Mouse (Mus musculus) MEL (cell line): ENCODE data around the gene Adam17. TPM values are rescaled to one million over a fixed set of nuclear protein-coding genes. Genes with fewer than 3 reads are reported as not detected.

Experiments used
- DNase-seq: peaks from one replicate; pipeline ENCODE4 v3.0.0; 2011; ENCODE audit warnings: low read depth, low spot score
- H3K27ac ChIP-seq: 2 replicates; pipeline ENCODE4 v1.5.1; 2012; ENCODE audit warnings: low read depth, mild to moderate bottlenecking, control low read depth, low read length, moderate library complexity; ENCODE audit not compliant: control insufficient read depth
- H3K27me3 ChIP-seq, 2 experiments: fragments of 150-350 bp in 1 of 2; sonication (generic) in 1 of 2; 2 replicates each; pipeline ENCODE4 v1.6.1; 2012; ENCODE audit warnings: low read length in 2 of 2, mild to moderate bottlenecking in 2 of 2, improper control_type of control experiment in 1 of 2, moderate library complexity in 1 of 2; ENCODE audit not compliant: insufficient read depth in 2 of 2, control insufficient read depth in 1 of 2
- H3K36me3 ChIP-seq, 2 experiments: 2 replicates each; pipeline ENCODE4 v1.6.1; 2012 to 2014; ENCODE audit warnings: low read length in 2 of 2, improper control_type of control experiment in 1 of 2, inconsistent platforms in 1 of 2, mild to moderate bottlenecking in 1 of 2; ENCODE audit not compliant: insufficient read depth in 2 of 2, control insufficient read depth in 1 of 2
- H3K4me1 ChIP-seq, 2 experiments: fragments of 150-350 bp in 1 of 2; sonication (generic) in 1 of 2; 2 replicates each; pipeline ENCODE4 v1.6.1; 2012; ENCODE audit warnings: low read length in 2 of 2, improper control_type of control experiment in 1 of 2, mild to moderate bottlenecking in 1 of 2; ENCODE audit not compliant: insufficient read depth in 2 of 2, control insufficient read depth in 1 of 2
- H3K4me3 ChIP-seq, 2 experiments: fragments of 150-350 bp in 1 of 2; sonication (generic) in 1 of 2; 2 replicates each; pipeline ENCODE4 v1.5.1; 2012; ENCODE audit warnings: low read depth in 2 of 2, low read length in 2 of 2, mild to moderate bottlenecking in 2 of 2, moderate library complexity in 2 of 2, control low read depth in 1 of 2, improper control_type of control experiment in 1 of 2; ENCODE audit not compliant: control insufficient read depth in 1 of 2, insufficient read depth in 1 of 2
- H3K79me2 ChIP-seq: 2 replicates; pipeline ENCODE4 v1.6.1; 2012; ENCODE audit warnings: mild to moderate bottlenecking, low read length, moderate library complexity; ENCODE audit not compliant: control insufficient read depth, poor library complexity, insufficient read depth
- H3K9ac ChIP-seq: 2 replicates; pipeline ENCODE4 v1.6.1; 2012; ENCODE audit warnings: low read depth, mild to moderate bottlenecking, control low read depth, low read length, moderate library complexity; ENCODE audit not compliant: control insufficient read depth, poor library complexity, severe bottlenecking
- H3K9me3 ChIP-seq: fragments of 150-350 bp; sonication (generic); replicated peaks from 2 replicates; pipeline ENCODE4 v1.6.1; 2012; ENCODE audit warnings: mild to moderate bottlenecking, low read length, improper control_type of control experiment, moderate library complexity; ENCODE audit not compliant: insufficient read depth
- BHLHE40 ChIP-seq: IDR thresholded peaks from 2 replicates; pipeline ENCODE4 v1.6.1; 2012; ENCODE audit warnings: low read depth, mild to moderate bottlenecking, inconsistent platforms, low read length, improper control_type of control experiment, borderline replicate concordance
- E2F4 ChIP-seq: IDR thresholded peaks from 2 replicates; pipeline ENCODE4 v1.6.1; 2011; ENCODE audit warnings: low read depth, low read length, improper control_type of control experiment, borderline replicate concordance
- EP300 ChIP-seq, 2 experiments: IDR thresholded peaks; 2 replicates each; pipeline ENCODE4 v1.6.1; 2011; ENCODE audit warnings: improper control_type of control experiment in 2 of 2, low read length in 2 of 2, low read depth in 1 of 2, mild to moderate bottlenecking in 1 of 2
- JUND ChIP-seq: IDR thresholded peaks from 2 replicates; pipeline ENCODE4 v1.6.1; 2011; ENCODE audit warnings: low read depth, mild to moderate bottlenecking, improper control_type of control experiment, low read length
- MAX ChIP-seq: IDR thresholded peaks from 2 replicates; pipeline ENCODE4 v1.6.1; 2011; ENCODE audit warnings: low read length, improper control_type of control experiment
- MAZ ChIP-seq: IDR thresholded peaks from 2 replicates; pipeline ENCODE4 v1.6.1; 2012; ENCODE audit warnings: low read depth, mild to moderate bottlenecking, inconsistent platforms, low read length, improper control_type of control experiment
- MYB ChIP-seq: IDR thresholded peaks from 2 replicates; pipeline ENCODE4 v1.6.1; 2011; ENCODE audit warnings: mild to moderate bottlenecking, low read depth, low read length, improper control_type of control experiment
- MYC ChIP-seq: IDR thresholded peaks from 2 replicates; pipeline ENCODE4 v1.6.1; 2011; ENCODE audit warnings: low read depth, mild to moderate bottlenecking, low read length, improper control_type of control experiment, moderate library complexity
- SIN3A ChIP-seq: IDR thresholded peaks from 2 replicates; pipeline ENCODE4 v1.6.1; 2012; ENCODE audit warnings: low read length, improper control_type of control experiment, inconsistent platforms
- SMC3 ChIP-seq: IDR thresholded peaks from 2 replicates; pipeline ENCODE4 v1.6.1; 2011; ENCODE audit warnings: low read depth, low read length, improper control_type of control experiment
- TAL1 ChIP-seq: IDR thresholded peaks from 2 replicates; pipeline ENCODE4 v1.6.1; 2012; ENCODE audit warnings: mild to moderate bottlenecking, inconsistent platforms, low read length, moderate library complexity, mixed read lengths
- TBP ChIP-seq: IDR thresholded peaks from 2 replicates; pipeline ENCODE4 v1.8.0; 2011; ENCODE audit warnings: low read depth, low read length, improper control_type of control experiment
- UBTF ChIP-seq: IDR thresholded peaks from 2 replicates; pipeline ENCODE4 v1.6.1; 2012; ENCODE audit warnings: low read depth, mild to moderate bottlenecking, inconsistent platforms, low read length, improper control_type of control experiment, moderate library complexity, borderline replicate concordance; ENCODE audit not compliant: insufficient read depth
- USF1 ChIP-seq: IDR thresholded peaks from 2 replicates; pipeline ENCODE4 v1.6.1; 2014; ENCODE audit warnings: low read depth, mild to moderate bottlenecking, inconsistent platforms, low read length, improper control_type of control experiment, moderate library complexity
- ZC3H11A ChIP-seq: IDR thresholded peaks from 2 replicates; pipeline ENCODE4 v1.6.1; 2012; ENCODE audit warnings: low read depth, mild to moderate bottlenecking, inconsistent platforms, low read length, improper control_type of control experiment
- ZKSCAN1 ChIP-seq: IDR thresholded peaks from 2 replicates; pipeline ENCODE4 v1.6.1; 2012; ENCODE audit warnings: low read depth, mild to moderate bottlenecking, inconsistent platforms, low read length, improper control_type of control experiment, moderate library complexity
- ZNF384 ChIP-seq: IDR thresholded peaks from 2 replicates; pipeline ENCODE4 v1.6.1; 2012; ENCODE audit warnings: low read depth, mild to moderate bottlenecking, inconsistent platforms, low read length, improper control_type of control experiment
- polyA plus RNA-seq, 2 experiments: library from polyadenylated mRNA; stranded (reverse) in 1 of 2; unstranded in 1 of 2; fragments of >175 nt in 1 of 2; fragments of >200 nt in 1 of 2; gene quantifications; 2 replicates each; pipeline versions ENCODE4 v1.2.1 to v1.2.4; 2012; ENCODE audit warnings: low replicate concordance in 2 of 2, low read depth in 1 of 2; ENCODE audit not compliant: insufficient read length in 2 of 2, insufficient read depth in 1 of 2, missing spikeins in 1 of 2
- total RNA-seq: library from RNA; depleted of rRNA; stranded (reverse); fragments of 300-350 nt; gene quantifications from 2 replicates; pipeline ENCODE4 v1.2.3, GENCODE M21; 2012

Adam17 gene
- total and polyA plus RNA-seq, 3 experiments = 12.9 to 14.2 TPM; not detected in 1

- H3K36me3 ChIP-seq = no peaks in the 10 kb centered on the region; a peak in 1 of 4 replicates
- TF ChIP-seq E2F4 (no peak), MAZ (no peak), ZNF384 (no peak), MYC (no peak), ZKSCAN1 (no peak), MYB (no peak), USF1 (no peak), MAX (no peak), ZC3H11A (no peak), UBTF (no peak)
- TF ChIP-seq, all 39 proteins: peak for 0
- H3K4me1 ChIP-seq = no peaks in the 10 kb centered on the region
- no peak overlapping the region for H3K27ac ChIP-seq
- DNase-seq = no peak
- H3K9me3 ChIP-seq = no peaks in the 10 kb centered on the region
- H3K79me2 ChIP-seq = peaks cover 4% of the 10 kb centered on the region; the same call in 1 of the 2 replicates
- no peaks in the 10 kb centered on the region for H3K27me3 ChIP-seq
- H3K4me3 ChIP-seq = no peak overlapping the region
- no peak overlapping the region for H3K9ac ChIP-seq
Measured at GRCm38 (mm10) chr12:21364624-21365435, 8.6 kb downstream of the Adam17 start.

DNA sequence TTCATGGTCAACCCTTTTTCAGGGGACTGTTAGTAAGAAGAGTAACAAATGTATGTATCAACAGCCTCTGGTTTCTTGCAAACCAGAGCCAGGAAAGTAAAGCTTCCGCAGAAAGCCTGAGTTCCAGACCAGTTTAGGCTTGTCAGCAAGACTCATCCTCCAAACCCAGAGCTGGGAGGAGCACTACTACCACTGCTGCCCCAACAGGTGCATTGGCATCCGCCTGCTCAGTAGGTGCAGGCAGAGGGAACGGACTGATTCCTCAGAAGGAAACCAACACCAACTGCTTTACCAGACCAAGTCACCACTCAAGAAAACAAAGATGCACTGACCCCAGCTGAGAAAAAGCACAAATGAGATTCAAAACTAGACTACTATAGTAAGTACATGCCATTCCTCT lies 10.2 kb downstream of the Adam17 start:
- Histone ChIP-seq H3K27me3 (no peaks in the 10 kb centered on the region), H3K9ac (no peak overlapping the region), H3K9me3 (no peaks in the 10 kb centered on the region), H3K79me2 (peaks cover under 1% of the 10 kb centered on the region; the same call in 1 of the 2 replicates), H3K36me3 (no peaks in the 10 kb centered on the region), H3K4me3 (no peak overlapping the region), H3K4me1 (no peaks in the 10 kb centered on the region), H3K27ac (no peak overlapping the region)
- no peak for DNase-seq
- no peak for TF ChIP-seq SMC3
- no peak for TF ChIP-seq MYB
- TF ChIP-seq TBP = no peak
- TF ChIP-seq UBTF = no peak
- TF ChIP-seq JUND = no peak
- no peak for TF ChIP-seq TAL1
- TF ChIP-seq SIN3A = no peak
- no peak for TF ChIP-seq BHLHE40
- TF ChIP-seq EP300 (IDR thresholded peaks at IDR 0.05; ENCODE audit: low read depth in 1 of 2, low read length in 2 of 2) = no peak
- TF ChIP-seq, all 39 proteins: peak for 0
